9 mouse cellular contexts compared by ENCODE assay signal in the genomic region with DNA sequence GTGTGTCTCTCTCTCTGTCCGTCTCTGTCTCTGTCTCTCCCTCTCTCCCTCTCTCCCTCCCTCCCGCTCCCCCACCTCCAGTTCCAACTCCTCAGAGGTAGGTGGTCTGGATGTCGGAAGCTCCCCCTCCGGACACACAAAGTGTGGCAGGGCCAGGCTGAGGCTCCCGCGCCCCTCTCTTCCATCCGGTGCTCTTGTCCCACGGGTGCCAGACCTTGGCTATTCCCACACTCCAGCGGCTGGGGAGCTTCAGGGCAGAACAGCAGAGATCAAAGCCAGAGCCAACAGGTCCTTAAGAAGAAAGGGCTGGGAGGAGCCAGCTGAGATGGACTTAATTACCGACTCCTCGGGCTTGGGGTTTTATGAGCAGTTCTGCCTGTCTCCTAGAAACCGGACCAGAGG.
DNase-seq lines count a peak whose midpoint lies in the region; ATAC-seq lines count a peak whose summit lies in the region.
"Had no signal": no experiment of that assay in that cellular context is flagged by ENCODE, and none has a peak within 500 bp of the region (broad histone marks: within the 10 kb centered on the region; RNA-seq: fewer than 3 reads in every experiment).

No protein-coding gene starts in this region.

- H3K4me1 ChIP-seq in kidney, embryonic 15.5 days: peaks cover 25% of the 10 kb centered on the region
- peaks cover 4% of the 10 kb centered on the region; the same call in 1 of the 2 replicates for H3K4me1 ChIP-seq in embryonic facial prominence, embryonic 11.5 days (ENCODE audit: control insufficient read depth, insufficient read depth, low read length)
- H3K4me1 ChIP-seq in liver, embryonic 16.5 days (ENCODE audit: control insufficient read depth, low read depth, low read length): peaks cover 4% of the 10 kb centered on the region; the same call in 1 of the 2 replicates
- H3K4me1 ChIP-seq in neural tube, embryonic 14.5 days (ENCODE audit: control insufficient read depth, insufficient read depth, low read length): peaks cover 6% of the 10 kb centered on the region; the same call in 1 of the 2 replicates

- no peaks in the 10 kb centered on the region for H3K36me3 ChIP-seq in kidney, embryonic 15.5 days
- H3K36me3 ChIP-seq in embryonic facial prominence, embryonic 11.5 days (replicated peaks; ENCODE audit: control insufficient read depth, insufficient read depth, low read depth, low read length): no peaks in the 10 kb centered on the region
- no peaks in the 10 kb centered on the region for H3K36me3 ChIP-seq in liver, embryonic 16.5 days (ENCODE audit: control insufficient read depth, insufficient read depth)
- no peaks in the 10 kb centered on the region for H3K36me3 ChIP-seq in neural tube, embryonic 14.5 days (ENCODE audit: control insufficient read depth, insufficient read depth, low read length)
- H3K36me3 ChIP-seq: G1E had no signal

- ATAC-seq in kidney, embryonic 15.5 days (replicated peaks; ENCODE audit: low FRiP score): peak; percentile 86
- ATAC-seq in embryonic facial prominence, embryonic 11.5 days (replicated peaks; ENCODE audit: insufficient number of reproducible peaks, low FRiP score, low TSS enrichment, low read depth): peak; percentile 35; the same call in 1 of the 2 replicates
- ATAC-seq in liver, embryonic 16.5 days (ENCODE audit: low read depth): no peak
- peak; percentile 78; the same call in 1 of the 2 replicates for ATAC-seq in neural tube, embryonic 14.5 days (ENCODE audit: low read depth)

- peaks cover 9% of the 10 kb centered on the region for H3K27me3 ChIP-seq in kidney, embryonic 15.5 days
- no peaks in the 10 kb centered on the region for H3K27me3 ChIP-seq in embryonic facial prominence, embryonic 11.5 days (ENCODE audit: control insufficient read depth, insufficient read depth, low read length)
- peaks cover 43% of the 10 kb centered on the region for H3K27me3 ChIP-seq in liver, embryonic 16.5 days (ENCODE audit: control insufficient read depth, insufficient read depth, low read depth, low read length)
- no peaks in the 10 kb centered on the region for H3K27me3 ChIP-seq in neural tube, embryonic 14.5 days (ENCODE audit: control insufficient read depth, insufficient read depth, low read length)

- peak overlapping the region; percentile 37 for H3K4me3 ChIP-seq in kidney, embryonic 15.5 days (replicated peaks)
- H3K4me3 ChIP-seq in embryonic facial prominence, embryonic 11.5 days (ENCODE audit: low read depth, low read length): no peak overlapping the region
- H3K4me3 ChIP-seq in liver, embryonic 16.5 days (ENCODE audit: low read depth, low read length): no peak overlapping the region
- H3K4me3 ChIP-seq in neural tube, embryonic 14.5 days (ENCODE audit: low read depth, low read length): no peak overlapping the region

- H3K4me2 ChIP-seq in kidney, embryonic 15.5 days: peak overlapping the region; percentile 66
- H3K4me2 ChIP-seq in embryonic facial prominence, embryonic 11.5 days (ENCODE audit: low read depth, low read length): peak overlapping the region; percentile 26
- H3K4me2 ChIP-seq in liver, embryonic 16.5 days (ENCODE audit: low read depth, low read length): peak overlapping the region; percentile 45; the same call in 1 of the 2 replicates
- H3K4me2 ChIP-seq in neural tube, embryonic 14.5 days (ENCODE audit: low read depth, low read length): peak overlapping the region; percentile 40; the same call in 1 of the 2 replicates

- intact Hi-C loops in heart, postnatal 14 days (cut with DNase I): no loop called here

- peak overlapping the region; percentile 32; the same call in 1 of the 2 replicates for H3K9ac ChIP-seq in kidney, embryonic 15.5 days
- H3K9ac ChIP-seq in embryonic facial prominence, embryonic 11.5 days (replicated peaks; ENCODE audit: low read length): peak overlapping the region; percentile 30
- no peak overlapping the region for H3K9ac ChIP-seq in liver, embryonic 16.5 days (ENCODE audit: low read depth, low read length)
- no peak overlapping the region for H3K9ac ChIP-seq in neural tube, embryonic 14.5 days (replicated peaks; ENCODE audit: low read depth, low read length)

- peak overlapping the region; percentile 83 for H3K27ac ChIP-seq in kidney, embryonic 15.5 days
- H3K27ac ChIP-seq in embryonic facial prominence, embryonic 11.5 days (replicated peaks; ENCODE audit: low read depth, low read length): no peak overlapping the region
- H3K27ac ChIP-seq in liver, embryonic 16.5 days (ENCODE audit: low read length): no peak overlapping the region
- H3K27ac ChIP-seq in neural tube, embryonic 14.5 days (ENCODE audit: low read depth, low read length): no peak overlapping the region

- H3K9me3 ChIP-seq in kidney, embryonic 15.5 days (replicated peaks): no peaks in the 10 kb centered on the region
- H3K9me3 ChIP-seq in embryonic facial prominence, embryonic 11.5 days (replicated peaks; ENCODE audit: control insufficient read depth, low read length): no peaks in the 10 kb centered on the region
- H3K9me3 ChIP-seq in liver, embryonic 16.5 days (replicated peaks; ENCODE audit: control insufficient read depth, low read length): no peaks in the 10 kb centered on the region
- H3K9me3 ChIP-seq in neural tube, embryonic 14.5 days (ENCODE audit: control insufficient read depth, low read length): no peaks in the 10 kb centered on the region
- H3K9me3 ChIP-seq: G1E had no signal

- 2% methylated on average over 12 of the region's 12 CpGs for WGBS in kidney, embryonic 15.5 days
- WGBS in embryonic facial prominence, embryonic 11.5 days: 1% methylated on average over 12 of the region's 12 CpGs
- 10% methylated on average over 12 of the region's 12 CpGs for WGBS in liver, embryonic 16.5 days (ENCODE audit: insufficient replicate concordance)
- 1% methylated on average over 12 of the region's 12 CpGs for WGBS in neural tube, embryonic 14.5 days

- no peak for DNase-seq in kidney, postnatal 36 days
- DNase-seq in embryonic facial prominence, embryonic 11.5 days (ENCODE audit: low spot score): peak; percentile 68
- DNase-seq in heart, postnatal 14 days: peak; percentile 33 to 36
- no peak for DNase-seq in frontal cortex, postnatal 25 days (ENCODE audit: low spot score in 2 of 2)
- DNase-seq in spleen, postnatal 36 days (ENCODE audit: low spot score in 2 of 2): no peak

Comparison
In these comparisons a context has a peak if more than half of its experiments do, and no peak if none do; other contexts are left out.
1. H3K9ac ChIP-seq: peak in kidney, embryonic 15.5 days (single experiment) and embryonic facial prominence, embryonic 11.5 days (single experiment); none in liver, embryonic 16.5 days (single experiment) and neural tube, embryonic 14.5 days (single experiment).
2. DNase-seq: peak in embryonic facial prominence, embryonic 11.5 days (single experiment) and heart, postnatal 14 days (2 of 2); none in kidney, postnatal 36 days (0 of 2), frontal cortex, postnatal 25 days (0 of 2) and spleen, postnatal 36 days (0 of 2).
3. Peak in every context shown above with its lines, with median percentiles within 50 percentile points of each other: H3K4me2 ChIP-seq.